Mouse (Mus musculus) kidney, postnatal 14 days (tissue): ENCODE data around the gene Pjvk.

Experiments used
- DNase-seq: peaks from one replicate; pipeline ENCODE4 v3.0.0; 2022; ENCODE audit warnings: mixed read lengths

The Pjvk gene

DNA sequence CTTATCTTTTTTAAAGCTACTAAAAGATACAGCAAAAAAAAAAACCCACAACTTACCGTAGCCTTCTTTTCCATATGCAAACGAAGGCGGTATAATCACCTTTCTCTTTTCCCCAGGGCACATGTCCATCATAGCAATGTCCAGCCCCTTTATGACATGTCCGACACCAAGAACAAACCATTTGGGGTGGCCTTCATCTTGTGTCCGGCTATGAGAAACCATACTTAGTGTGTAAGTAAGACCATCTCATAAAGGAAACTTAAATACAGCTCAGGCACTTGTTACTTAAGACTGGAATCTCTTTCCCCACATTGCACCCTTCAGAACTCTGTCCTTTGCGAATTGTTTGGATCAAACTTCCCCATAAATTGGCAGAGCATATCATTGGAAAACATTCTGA lies 23.4 kb downstream of the Pjvk start:
- DNase-seq, result no peak

DNA sequence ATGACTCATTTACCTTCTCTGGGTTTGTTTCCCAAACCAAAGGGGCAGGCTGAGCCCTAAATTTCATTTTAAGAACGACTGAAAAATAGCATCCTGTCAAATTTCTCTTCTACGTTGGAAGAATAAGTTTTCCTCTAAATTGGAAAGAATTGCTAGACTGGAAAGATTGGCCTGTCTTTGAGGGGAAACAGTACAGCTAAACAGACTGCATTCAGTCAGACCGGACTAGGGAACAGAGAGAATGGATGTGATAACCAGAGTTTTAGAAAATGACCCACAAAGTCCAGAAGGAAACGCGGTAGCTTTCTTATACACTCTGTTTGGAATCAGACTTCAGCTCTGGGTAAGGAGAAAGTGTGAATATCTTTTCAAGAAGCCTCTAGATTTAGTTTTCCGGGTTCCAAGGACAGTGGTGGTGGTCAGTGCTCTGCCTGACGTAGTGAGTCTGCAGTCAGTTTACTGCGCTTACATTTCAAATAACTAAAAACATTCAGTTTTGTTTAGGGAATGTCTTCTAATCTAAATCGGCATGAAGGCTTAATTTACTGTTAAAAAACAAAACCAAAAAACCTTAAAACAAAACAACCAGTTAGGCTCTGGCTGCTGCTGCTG lies 24.0 kb downstream of the Pjvk start:
- no peak for DNase-seq

DNA sequence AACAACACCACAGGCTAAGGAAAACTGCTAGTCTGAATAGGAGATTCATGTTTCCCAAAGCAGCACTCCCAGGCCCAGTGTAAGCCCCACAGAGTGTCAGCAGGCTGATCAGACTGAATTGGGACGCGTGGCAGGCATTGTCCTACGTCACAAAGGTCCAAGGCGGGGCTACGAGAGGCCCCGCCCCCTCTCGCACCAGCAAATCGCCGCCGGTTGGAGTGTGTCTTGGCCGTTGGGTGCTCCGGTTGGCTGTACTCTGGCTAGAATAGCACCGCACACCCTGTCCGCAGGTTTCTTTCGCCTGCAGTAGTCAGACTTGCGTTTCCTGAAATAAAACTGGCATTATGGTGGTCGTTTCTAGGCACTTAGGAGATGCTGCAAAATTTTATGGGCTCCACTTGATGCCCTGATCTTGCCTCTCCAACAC lies 24.7 kb downstream of the Pjvk start, which contains the start of gene Fkbp7:
Fkbp7 (minus strand) TSS at position 151 of the 427 bp plus-strand sequence.
- DNase-seq, result peak; percentile 95

DNA sequence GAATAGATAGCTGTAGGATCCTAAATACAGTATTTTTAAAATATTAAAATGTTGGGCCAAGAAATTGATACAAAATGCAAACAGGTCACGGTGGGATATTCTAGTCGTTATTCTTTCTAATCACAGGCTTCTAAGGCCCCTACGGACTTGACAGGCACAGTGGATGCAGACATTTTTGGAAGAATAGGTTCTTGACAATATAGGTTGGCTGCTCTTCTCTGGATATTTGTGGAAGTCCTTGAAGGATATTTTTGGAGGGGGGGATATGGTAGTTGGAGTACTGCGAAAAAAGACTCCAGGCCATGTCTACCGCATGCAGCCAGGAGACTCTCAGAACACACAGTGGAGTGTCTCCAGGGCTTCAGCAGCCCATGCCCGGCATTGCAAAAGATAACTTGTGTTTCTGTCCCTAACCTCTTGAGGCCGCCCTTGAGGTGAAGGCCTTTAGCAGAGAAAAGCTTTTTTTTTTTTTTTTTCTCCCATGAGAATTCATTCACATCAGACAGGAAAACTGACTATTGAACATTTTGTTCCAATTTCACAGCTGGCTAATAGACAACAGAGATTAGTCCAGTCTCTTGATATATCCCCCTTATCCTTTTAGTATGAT lies 25.3 kb downstream of the Pjvk start:
- DNase-seq, result peak; percentile 77

DNA sequence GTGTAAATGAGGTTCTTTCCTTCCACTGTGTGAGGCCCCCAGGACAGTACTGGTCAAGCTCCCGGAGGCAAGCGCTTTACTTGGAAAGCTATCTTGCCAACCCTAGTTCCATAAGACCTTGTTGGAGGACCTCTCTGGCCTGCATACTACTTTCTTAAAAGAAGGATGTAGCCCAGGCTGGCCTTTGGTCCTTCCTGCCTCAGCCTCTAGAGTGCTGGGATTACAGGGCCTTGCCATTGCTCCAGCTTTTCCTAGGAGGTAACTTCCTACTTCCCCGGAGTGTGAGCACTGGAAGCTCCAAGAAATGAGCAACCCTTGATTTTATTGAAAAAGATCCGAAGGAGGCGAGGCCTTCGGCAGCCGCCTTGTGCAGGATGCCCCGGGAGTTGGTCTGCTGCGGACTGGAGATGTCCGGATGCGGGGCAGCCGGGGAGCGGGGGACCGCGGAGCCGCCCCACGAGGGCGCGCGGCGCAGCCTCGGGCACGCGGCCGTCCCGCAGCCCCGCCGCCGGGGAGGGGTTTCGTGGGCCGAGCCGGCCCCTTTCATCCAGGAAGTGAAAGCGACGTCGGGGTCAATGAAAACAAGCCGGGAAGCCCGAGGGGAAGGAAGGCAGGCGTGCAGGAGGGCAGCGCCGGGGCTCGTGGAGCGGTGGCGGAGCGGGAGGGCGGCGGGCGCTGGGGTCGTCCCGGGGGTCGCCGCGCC lies 26.6 kb downstream of the Pjvk start, which contains the start of gene Plekha3:
Plekha3 (plus strand) TSS at position 557 of the 703 bp plus-strand sequence.
- peak; percentile 92 for DNase-seq

DNA sequence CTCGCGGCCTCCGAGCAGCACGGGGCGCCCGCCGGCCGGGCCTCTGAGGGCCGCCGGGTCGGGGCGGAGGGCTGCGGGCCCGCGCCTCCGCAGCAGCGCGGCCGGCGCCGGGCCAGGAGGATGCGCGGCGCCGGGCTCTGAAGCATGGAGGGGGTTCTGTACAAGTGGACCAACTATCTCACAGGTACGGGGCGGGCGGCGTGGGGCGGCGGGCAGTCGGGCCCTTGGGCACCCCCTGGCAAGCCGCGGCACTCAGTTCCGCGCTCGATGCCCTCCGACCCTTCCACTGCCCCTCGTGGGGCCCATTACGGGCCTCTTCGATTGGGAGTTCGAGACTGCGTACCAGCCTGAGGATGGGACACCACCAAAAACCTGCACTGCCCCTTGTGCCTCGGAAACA lies 27.2 kb downstream of the Pjvk start:
- DNase-seq, result no peak

DNA sequence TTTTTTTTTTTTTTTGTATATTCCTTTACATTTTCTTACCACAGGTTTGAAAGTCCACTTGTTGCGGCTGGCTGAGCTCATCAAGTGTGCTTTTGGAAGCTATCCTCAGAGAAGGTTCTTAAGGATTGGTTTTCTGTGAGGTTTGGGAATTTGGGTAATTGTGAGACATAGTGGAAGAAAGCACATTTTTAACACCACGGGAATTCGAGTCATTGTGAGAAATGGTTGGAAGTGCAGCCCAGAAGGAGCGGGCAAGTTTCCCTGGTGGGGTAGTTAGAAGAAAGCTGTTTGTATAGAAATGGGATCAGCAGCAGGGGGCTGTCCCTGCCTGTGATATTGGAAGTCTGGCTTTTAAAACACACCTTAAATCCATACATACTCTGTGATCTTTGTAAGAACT lies 27.7 kb downstream of the Pjvk start:
- no peak for DNase-seq

DNA sequence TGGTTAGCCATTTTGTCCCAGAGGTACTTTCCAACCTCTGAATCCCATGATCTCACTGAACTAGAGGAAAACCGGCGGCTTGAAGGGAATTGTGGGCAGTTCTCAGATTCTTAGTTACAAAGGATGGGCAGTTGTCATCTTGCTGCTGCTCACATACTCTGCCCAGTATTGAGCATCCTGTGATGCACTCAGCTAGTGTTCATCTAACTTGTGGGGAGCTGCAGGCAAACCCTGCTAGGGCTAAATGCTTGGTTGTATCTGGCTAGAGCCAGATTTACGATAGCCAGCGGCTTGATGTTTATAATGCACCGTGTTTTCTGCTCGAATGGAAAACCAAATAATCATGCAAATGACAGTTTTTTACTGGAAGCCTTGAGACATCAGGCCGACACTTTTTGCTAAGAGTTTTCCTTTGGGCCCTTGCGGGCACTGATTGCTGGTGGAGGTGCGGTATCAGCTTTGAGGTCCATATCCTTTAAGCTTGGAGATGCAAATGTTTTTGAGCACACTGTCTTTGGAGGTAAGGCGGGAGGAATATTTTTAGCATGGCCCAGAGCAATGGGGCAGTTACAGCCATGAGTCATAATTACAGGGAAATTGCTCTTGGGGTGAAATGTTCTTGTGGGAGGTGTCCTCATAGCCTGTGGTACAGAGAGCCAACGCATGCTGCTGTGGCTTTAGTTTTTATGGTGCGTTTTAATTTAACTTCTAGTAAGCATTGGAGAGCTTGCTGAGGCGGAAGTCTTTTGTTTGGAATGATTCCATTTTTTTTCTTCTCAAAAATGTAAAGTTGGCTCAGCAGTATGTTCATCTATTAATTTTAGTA lies 28.3 kb downstream of the Pjvk start:
- no peak for DNase-seq

DNA sequence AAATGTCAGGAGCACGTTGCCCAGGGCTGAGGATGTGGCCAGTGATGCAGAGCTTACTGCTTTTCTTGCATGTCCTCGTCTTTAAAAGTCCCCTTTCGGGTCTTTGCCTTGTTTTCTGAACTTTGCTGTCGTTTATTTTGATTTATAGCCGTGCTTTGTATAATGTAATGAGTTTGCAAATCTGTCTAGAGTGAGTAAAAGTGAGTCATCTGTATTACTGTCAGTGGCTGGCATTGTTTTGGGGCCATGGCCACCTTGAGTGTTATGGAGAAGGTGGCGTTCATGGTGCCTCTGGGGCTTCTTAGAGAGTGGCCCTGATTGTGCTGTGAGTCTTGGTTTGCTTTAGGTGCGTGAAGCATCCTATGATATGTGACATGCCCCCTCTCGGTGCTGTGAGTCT lies 34.0 kb downstream of the Pjvk start:
- no peak for DNase-seq

DNA sequence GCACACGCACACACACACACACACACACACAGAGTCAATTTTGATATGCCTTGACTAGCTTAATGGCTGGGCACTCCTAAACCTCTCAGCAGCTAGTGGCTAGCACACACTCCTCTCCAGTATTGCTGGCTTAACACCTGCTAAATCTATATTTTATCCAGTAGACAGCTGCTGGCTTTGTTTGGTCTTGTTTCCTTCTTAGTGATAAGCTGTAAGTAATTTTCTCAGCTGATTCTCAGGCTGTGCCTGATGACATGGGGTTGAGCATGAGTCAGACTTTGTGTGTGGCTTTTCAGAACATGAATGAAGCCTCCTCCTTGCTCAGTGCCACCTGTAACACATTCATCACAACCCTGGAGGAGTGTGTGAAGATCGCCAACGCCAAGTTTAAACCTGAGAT lies 38.7 kb downstream of the Pjvk start:
- DNase-seq, result no peak

DNA sequence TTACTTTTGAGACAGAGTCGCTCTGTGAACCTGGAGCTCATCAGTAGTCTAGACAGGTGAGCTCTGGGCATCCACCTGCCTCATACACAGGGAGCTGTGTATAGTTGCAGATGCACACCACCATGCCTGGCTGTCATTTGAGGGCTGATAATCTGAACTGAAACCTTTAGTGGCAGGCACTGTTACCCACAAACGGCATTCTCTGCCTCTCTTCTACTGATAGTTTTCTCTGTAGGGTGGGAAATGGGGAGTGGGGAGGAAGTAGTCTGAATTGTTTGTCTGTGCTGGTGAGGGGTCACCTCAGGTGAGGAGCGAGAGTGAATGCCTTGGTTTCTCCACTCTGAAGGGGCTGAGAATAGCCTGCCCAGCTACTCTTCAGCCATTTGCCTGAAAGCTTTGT lies 39.3 kb downstream of the Pjvk start:
- no peak for DNase-seq

DNA sequence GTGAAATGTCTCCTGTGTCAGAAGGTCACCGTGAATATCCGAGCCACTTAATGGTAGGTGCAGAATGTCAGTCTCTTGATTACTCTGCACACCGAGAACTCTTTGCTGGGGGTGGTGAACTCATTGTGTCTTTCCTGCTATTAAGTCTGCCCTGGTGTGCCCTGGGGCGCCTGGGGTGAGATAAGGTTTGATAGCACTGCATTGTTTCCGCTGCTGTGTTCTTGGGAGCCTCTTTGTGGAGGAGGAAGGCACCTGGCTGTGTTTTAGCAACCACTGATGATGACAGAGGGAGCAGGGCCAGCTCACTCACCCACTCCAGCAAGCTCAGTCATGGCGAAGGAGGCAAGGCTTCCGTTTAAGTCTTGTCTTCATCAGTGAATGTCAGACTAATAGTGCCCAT lies 39.9 kb downstream of the Pjvk start:
- no peak for DNase-seq

DNA sequence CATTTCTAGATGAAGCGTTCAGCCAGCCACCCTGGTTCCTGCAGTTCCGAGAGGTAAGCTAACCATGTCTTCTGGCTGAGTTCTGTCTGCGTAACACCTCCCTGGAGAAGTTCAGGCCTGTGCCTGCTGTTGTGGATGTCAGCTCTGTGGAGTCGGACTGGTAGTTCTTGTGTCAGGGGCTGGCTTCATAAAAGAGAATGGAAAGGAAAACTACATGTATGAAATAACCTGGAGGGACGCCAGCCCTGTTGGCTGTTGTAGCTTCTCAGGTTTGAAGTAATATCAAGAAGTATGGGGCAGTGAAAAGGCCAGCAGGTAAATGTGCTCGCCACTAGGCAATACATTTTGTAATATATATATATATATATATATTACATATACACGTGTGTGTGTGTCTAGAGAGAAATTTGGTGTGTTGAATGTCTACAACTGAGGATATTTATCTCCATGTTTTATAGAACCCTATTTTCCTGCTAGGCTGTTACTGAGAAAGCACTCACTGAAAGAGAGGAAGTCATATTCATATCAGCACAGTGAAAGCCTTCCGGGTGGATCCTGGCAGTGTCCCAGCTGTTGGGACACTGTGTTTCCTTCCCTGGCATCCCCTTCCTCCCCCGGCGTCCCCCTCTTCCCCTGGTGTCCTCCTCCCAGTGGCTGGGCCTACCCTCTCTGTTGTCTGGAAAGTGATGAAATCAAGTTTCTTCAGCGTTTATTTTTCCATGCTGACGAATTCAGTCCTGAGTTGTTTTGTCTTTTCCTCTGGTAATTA lies 42.3 kb downstream of the Pjvk start:
- DNase-seq, result peak; percentile 82

DNA sequence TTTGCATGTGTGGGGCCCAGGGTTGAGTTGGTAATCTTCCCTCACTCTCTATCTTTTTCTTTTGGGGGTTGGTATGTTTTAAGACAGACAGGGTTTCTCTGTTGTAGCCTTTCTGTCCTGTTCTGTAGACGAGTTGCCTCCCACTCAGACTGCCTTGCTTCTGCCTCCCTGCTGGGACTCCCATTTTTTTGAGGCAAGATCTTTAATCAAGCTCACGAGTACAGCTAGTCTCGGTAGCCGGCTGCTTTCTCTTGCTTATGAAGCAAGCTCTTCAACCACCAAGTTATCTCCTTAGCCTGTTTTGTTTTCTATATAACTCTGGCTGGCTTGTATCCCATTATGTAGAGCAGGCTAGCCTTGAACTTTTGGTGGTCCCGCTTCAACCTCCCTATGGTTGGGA lies 45.5 kb downstream of the Pjvk start:
- no peak for DNase-seq

DNA sequence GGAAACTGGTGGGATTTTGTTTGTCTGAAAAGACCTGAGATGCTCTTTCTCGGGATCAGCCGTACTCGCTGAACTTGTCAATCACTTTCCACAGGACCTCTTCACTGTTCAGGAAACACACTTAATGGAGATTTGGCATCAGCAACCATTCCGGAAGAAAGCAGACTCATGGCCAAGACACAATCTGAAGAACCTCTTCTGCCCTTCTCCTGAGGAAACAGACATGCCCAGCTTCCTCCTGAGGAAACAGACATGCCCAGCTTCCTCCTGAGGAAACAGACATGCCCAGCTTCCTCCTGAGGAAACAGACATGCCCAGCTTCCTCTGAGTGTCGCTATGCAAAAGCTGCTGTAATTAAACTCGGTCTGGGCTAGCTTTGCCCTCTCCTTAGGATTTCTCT lies 47.0 kb downstream of the Pjvk start:
- DNase-seq, result peak; percentile 40

DNA sequence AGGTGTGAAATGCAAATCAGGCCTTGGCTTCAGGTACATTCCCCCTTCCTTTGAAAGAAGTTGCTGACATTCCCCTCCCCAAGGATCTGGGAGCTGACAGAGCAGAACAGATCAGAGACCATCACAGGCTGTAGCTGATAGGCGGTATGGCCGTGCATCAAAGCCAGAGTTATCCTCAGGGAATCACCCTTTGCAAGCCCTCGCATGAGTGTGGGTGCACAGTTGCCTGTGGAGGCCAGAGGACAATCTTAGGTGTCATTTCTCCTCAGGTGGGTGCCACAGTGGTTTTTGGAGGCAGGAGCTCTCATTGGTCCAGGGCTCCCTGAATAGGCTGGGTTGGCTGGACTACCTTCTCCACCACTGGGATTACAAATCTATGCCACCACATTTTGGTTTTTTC lies 53.9 kb downstream of the Pjvk start:
- no peak for DNase-seq

DNA sequence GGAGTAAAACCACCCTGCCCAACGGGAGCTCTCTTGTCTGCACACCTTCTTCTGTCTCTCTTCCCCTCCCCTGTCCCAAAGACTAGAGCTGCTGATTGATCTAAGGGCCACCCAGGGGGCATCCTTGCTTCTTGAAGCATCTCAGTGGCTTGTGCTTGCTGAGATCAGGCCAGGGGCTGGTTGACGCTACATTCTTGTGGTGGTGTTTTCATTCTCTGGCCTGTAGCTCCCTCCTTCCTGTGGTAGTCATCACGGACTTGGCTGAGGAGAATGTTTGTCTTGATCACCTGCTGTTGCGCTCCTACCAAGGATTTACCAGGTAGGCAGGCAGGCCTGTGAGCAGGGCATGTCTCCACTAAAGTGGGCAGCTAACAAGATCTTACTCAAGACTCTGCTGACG lies 54.5 kb downstream of the Pjvk start:
- DNase-seq, result no peak

DNA sequence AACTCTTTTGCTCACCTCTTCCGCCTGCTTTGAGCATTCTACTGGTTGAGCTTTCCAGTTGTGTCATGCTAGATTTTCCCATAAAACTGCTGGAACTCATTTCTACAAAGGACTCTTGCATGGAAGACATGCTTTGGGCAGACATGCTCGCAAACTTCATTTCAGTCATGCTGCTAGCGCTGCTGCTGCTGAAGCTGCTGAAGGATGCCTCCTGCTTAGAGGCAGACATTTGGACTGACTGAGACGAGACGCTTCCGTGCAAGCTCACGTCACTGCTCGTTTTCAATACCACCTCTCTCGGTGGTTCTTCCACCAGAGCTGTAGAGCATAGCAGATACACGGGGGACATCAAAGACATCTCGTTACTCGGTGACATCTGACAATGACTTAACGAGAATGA lies 57.4 kb downstream of the Pjvk start:
- no peak for DNase-seq
